Mouse (Mus musculus) CH12.LX (cell line): ENCODE results near the gene Pafah2. TPM values are rescaled to one million over a fixed set of nuclear protein-coding genes. Genes with fewer than 3 reads are reported as not detected.

Source experiments
- DNase-seq: peaks from one replicate; pipeline ENCODE4 v3.0.0-alpha.2; 2013; ENCODE audit errors: extremely low read depth
- H3K27ac ChIP-seq: 2 replicates; pipeline ENCODE4 v1.5.1; 2012; ENCODE audit warnings: low read depth, mild to moderate bottlenecking, control low read depth, moderate library complexity; ENCODE audit not compliant: insufficient read depth
- H3K27me3 ChIP-seq: replicated peaks from 2 replicates; pipeline ENCODE3; 2012; ENCODE audit warnings: inconsistent platforms
- H3K36me3 ChIP-seq, 2 experiments: replicated peaks in 1 of 2; 2 replicates each; pipeline versions ENCODE3 to v1.6.1; 2012; ENCODE audit warnings: inconsistent platforms in 1 of 2, low read length in 1 of 2, mild to moderate bottlenecking in 1 of 2, mixed read lengths in 1 of 2, moderate library complexity in 1 of 2; ENCODE audit not compliant: control insufficient read depth in 1 of 2, insufficient read depth in 1 of 2
- H3K4me1 ChIP-seq, 2 experiments: 2 replicates each; pipeline ENCODE4 v1.6.1; 2012; ENCODE audit warnings: inconsistent platforms in 1 of 2, moderate library complexity in 1 of 2; ENCODE audit not compliant: insufficient read depth in 2 of 2, control insufficient read depth in 1 of 2
- H3K4me2 ChIP-seq: 2 replicates; pipeline ENCODE4 v1.6.1; 2012; ENCODE audit warnings: low read depth, mild to moderate bottlenecking, control low read depth; ENCODE audit not compliant: poor library complexity, insufficient read depth, severe bottlenecking
- H3K4me3 ChIP-seq, 3 experiments: fragments of 150-350 bp in 1 of 3; sonication (generic) in 1 of 3; replicated peaks in 1 of 3; 2 replicates each; pipeline versions ENCODE3 to v1.5.1; 2011 to 2012; ENCODE audit warnings: low read depth in 2 of 3, low read length in 2 of 3, mild to moderate bottlenecking in 2 of 3, moderate library complexity in 2 of 3, control low read depth in 1 of 3, improper control_type of control experiment in 1 of 3, inconsistent platforms in 1 of 3, mixed read lengths in 1 of 3; ENCODE audit not compliant: poor library complexity in 1 of 3
- H3K79me2 ChIP-seq: replicated peaks from 2 replicates; pipeline ENCODE4 v1.6.1; 2012; ENCODE audit warnings: mild to moderate bottlenecking, moderate library complexity; ENCODE audit not compliant: control insufficient read depth, poor library complexity, insufficient read depth, severe bottlenecking; ENCODE audit errors: extremely low read depth
- H3K9ac ChIP-seq: 2 replicates; pipeline ENCODE4 v1.6.1; 2012; ENCODE audit warnings: low read depth, mild to moderate bottlenecking, control low read depth, moderate library complexity; ENCODE audit not compliant: insufficient read depth
- H3K9me3 ChIP-seq: replicated peaks from 2 replicates; pipeline ENCODE3; 2012; ENCODE audit warnings: low read length, inconsistent platforms, mixed read lengths
- CHD1 ChIP-seq: IDR thresholded peaks from 2 replicates; pipeline ENCODE4 v1.6.1; 2012; ENCODE audit warnings: low read depth, low read length, improper control_type of control experiment, inconsistent platforms
- CHD2 ChIP-seq: IDR thresholded peaks from 2 replicates; pipeline ENCODE4 v1.6.1; 2011; ENCODE audit warnings: low read length, improper control_type of control experiment
- CTCF ChIP-seq, 2 experiments: IDR thresholded peaks in 1 of 2; conservative IDR thresholded peaks in 1 of 2; 2 replicates each; pipeline ENCODE4 v1.5.1; 2011 to 2012; ENCODE audit warnings: low read depth in 2 of 2, low read length in 2 of 2, improper control_type of control experiment in 1 of 2, inconsistent platforms in 1 of 2, mild to moderate bottlenecking in 1 of 2, moderate library complexity in 1 of 2
- E2F4 ChIP-seq: IDR thresholded peaks from 2 replicates; pipeline ENCODE4 v1.6.1; 2011; ENCODE audit warnings: low read depth, low read length, improper control_type of control experiment; ENCODE audit not compliant: insufficient replicate concordance
- ELF1 ChIP-seq: IDR thresholded peaks from 2 replicates; pipeline ENCODE4 v1.6.1; 2014; ENCODE audit warnings: low read depth, mild to moderate bottlenecking, inconsistent platforms, low read length, improper control_type of control experiment
- ETS1 ChIP-seq: conservative IDR thresholded peaks from 2 replicates; pipeline ENCODE4 v1.6.1; 2012; ENCODE audit warnings: low read depth, mild to moderate bottlenecking, inconsistent platforms, low read length, improper control_type of control experiment, moderate library complexity
- GABPA ChIP-seq: IDR thresholded peaks from 2 replicates; pipeline ENCODE4 v1.6.1; 2012; ENCODE audit warnings: low read depth, low read length, improper control_type of control experiment, inconsistent platforms; ENCODE audit not compliant: insufficient replicate concordance
- IRF4 ChIP-seq: IDR thresholded peaks from 2 replicates; pipeline ENCODE4 v1.6.1; 2014; ENCODE audit warnings: low read depth, mild to moderate bottlenecking, inconsistent platforms, low read length, improper control_type of control experiment
- JUND ChIP-seq: conservative IDR thresholded peaks from 2 replicates; pipeline ENCODE4 v1.6.1; 2011; ENCODE audit warnings: low read depth, low read length, improper control_type of control experiment
- KAT2A ChIP-seq: IDR thresholded peaks from 2 replicates; pipeline ENCODE4 v1.6.1; 2012; ENCODE audit warnings: low read length, improper control_type of control experiment, inconsistent platforms; ENCODE audit not compliant: insufficient replicate concordance
- MAFK ChIP-seq: IDR thresholded peaks from 2 replicates; pipeline ENCODE4 v1.6.1; 2011; ENCODE audit warnings: low read length, improper control_type of control experiment; ENCODE audit not compliant: insufficient replicate concordance
- MAX ChIP-seq: IDR thresholded peaks from 2 replicates; pipeline ENCODE4 v1.6.1; 2011; ENCODE audit warnings: low read length, improper control_type of control experiment
- MEF2A ChIP-seq: IDR thresholded peaks from 2 replicates; pipeline ENCODE4 v1.6.1; 2014; ENCODE audit warnings: low read depth, mild to moderate bottlenecking, inconsistent platforms, low read length, improper control_type of control experiment, borderline replicate concordance
- MXI1 ChIP-seq: IDR thresholded peaks from 2 replicates; pipeline ENCODE4 v1.6.1; 2011; ENCODE audit warnings: mild to moderate bottlenecking, low read depth, low read length, improper control_type of control experiment
- NELFE ChIP-seq: IDR thresholded peaks from 2 replicates; pipeline ENCODE4 v1.6.1; 2011; ENCODE audit warnings: low read depth, low read length, improper control_type of control experiment
- NRF1 ChIP-seq: IDR thresholded peaks from 2 replicates; pipeline ENCODE4 v1.6.1; 2014; ENCODE audit warnings: low read depth, mild to moderate bottlenecking, inconsistent platforms, low read length, improper control_type of control experiment, moderate library complexity
- POLR2AphosphoS2 ChIP-seq: IDR thresholded peaks from 2 replicates; pipeline ENCODE4 v1.6.1; 2011; ENCODE audit warnings: low read depth, low read length, improper control_type of control experiment
- RAD21 ChIP-seq: IDR thresholded peaks from 2 replicates; pipeline ENCODE4 v1.6.1; 2011; ENCODE audit warnings: low read depth, mild to moderate bottlenecking, low read length, improper control_type of control experiment, moderate library complexity
- RCOR1 ChIP-seq: conservative IDR thresholded peaks from 2 replicates; pipeline ENCODE4 v1.6.1; 2012; ENCODE audit warnings: low read depth, mild to moderate bottlenecking, inconsistent platforms, low read length, improper control_type of control experiment
- SIN3A ChIP-seq: IDR thresholded peaks from 2 replicates; pipeline ENCODE4 v1.6.1; 2012; ENCODE audit warnings: low read length, improper control_type of control experiment, inconsistent platforms
- TBP ChIP-seq: conservative IDR thresholded peaks from 2 replicates; pipeline ENCODE4 v1.6.1; 2011; ENCODE audit warnings: low read depth, low read length, improper control_type of control experiment
- TCF12 ChIP-seq: IDR thresholded peaks from 2 replicates; pipeline ENCODE4 v1.6.1; 2014; ENCODE audit warnings: low read depth, mild to moderate bottlenecking, inconsistent platforms, low read length, improper control_type of control experiment
- USF1 ChIP-seq: IDR thresholded peaks from 2 replicates; pipeline ENCODE4 v1.6.1; 2014; ENCODE audit warnings: low read depth, mild to moderate bottlenecking, inconsistent platforms, low read length, improper control_type of control experiment
- ZNF384 ChIP-seq: IDR thresholded peaks from 2 replicates; pipeline ENCODE4 v1.6.1; 2012; ENCODE audit warnings: low read depth, low read length, improper control_type of control experiment, inconsistent platforms
- dilution Hi-C: fragments of 300-500 bp; cut with MboI; formaldehyde crosslinking; loops from 2 replicates; pipeline ENCODE4 v1.14.3; 2020; ENCODE audit warnings: low sequenced_read_pairs; ENCODE audit not compliant: extremely low pct_unique_long_range_greater_than_20kb, extremely low pct_ligation_motif_present
- in situ Hi-C: fragments of 300-500 bp; cut with MboI; formaldehyde crosslinking; loops from 3 replicates; pipeline ENCODE4 v1.14.3; 2019; ENCODE audit warnings: low sequenced_read_pairs, low pct_ligation_motif_present, low pct_unique_long_range_greater_than_20kb, mixed read lengths
- polyA plus RNA-seq: library from polyadenylated mRNA; unstranded; fragments of >175 nt; gene quantifications from 2 replicates; pipeline ENCODE4 v1.2.1, GENCODE M21; 2012; ENCODE audit warnings: low read depth; ENCODE audit not compliant: insufficient read length
- total RNA-seq, 2 experiments: library from RNA; depleted of rRNA; stranded (reverse); fragments of 300-350 nt in 1 of 2; fragments of >200 nt in 1 of 2; gene quantifications; 2 replicates each; pipeline ENCODE4 v1.2.3; 2012 to 2014

Pafah2 gene
- total and polyA plus RNA-seq, 3 experiments, result 8.9 to 10.7 (median 10.4) TPM

DNA sequence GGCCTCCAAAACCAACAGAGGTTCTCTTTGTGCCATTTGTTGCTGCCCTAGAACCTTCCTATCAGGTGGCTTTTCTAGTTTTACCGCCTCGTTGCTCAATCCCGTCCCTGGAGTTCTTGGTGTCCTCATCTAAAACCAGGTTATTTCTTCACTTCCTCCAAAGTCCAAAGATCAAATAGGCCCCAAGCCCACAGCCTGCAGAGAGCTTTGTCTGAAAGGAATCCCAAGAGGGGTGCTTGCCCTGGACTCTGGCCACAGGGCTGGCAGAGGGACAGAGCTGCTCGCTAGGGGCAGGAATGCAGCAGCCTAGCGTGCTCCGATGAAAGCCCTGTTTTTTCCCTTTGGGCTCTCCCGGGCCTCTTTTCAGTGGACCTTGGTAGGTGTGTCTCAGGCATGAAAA, 1.0 kb downstream of the Pafah2 start:
- TF ChIP-seq TCF12 (no peak), ZNF384 (no peak), CHD2 (no peak), JUND (no peak), NRF1 (no peak), TBP (no peak), POLR2AphosphoS2 (no peak), CTCF (conservative IDR thresholded peaks at IDR 0.05 in 1 of 2, IDR thresholded peaks at IDR 0.05 in 1 of 2; ENCODE audit: low read depth in 2 of 2, low read length in 2 of 2) (no peak)
- dilution Hi-C loops, result no loop called here
- no peak for DNase-seq
- Histone ChIP-seq H3K27ac (no peak overlapping the region), H3K4me3 (peak overlapping the region in 1 of 3 experiments; percentile 26), H3K4me2 (peak overlapping the region; percentile 59), H3K9me3 (no peaks in the 10 kb centered on the region), H3K27me3 (no peaks in the 10 kb centered on the region), H3K36me3 (no peaks in the 10 kb centered on the region), H3K79me2 (no peaks in the 10 kb centered on the region), H3K9ac (peak overlapping the region; percentile 39), H3K4me1 (peaks cover 0 to 20% of the 10 kb centered on the region in 2 experiments; a peak in 2 of 4 replicates)
- in situ Hi-C loops, result loop anchor here (5.0 kb wide), 1 partner anchor 80 kb away; no protein-coding TSS in a partner anchor

- Histone ChIP-seq H3K4me1 (peaks cover 0 to 22% of the 10 kb centered on the region in 2 experiments; a peak in 2 of 4 replicates), H3K36me3 (peaks cover 0 to 2% of the 10 kb centered on the region in 2 experiments), H3K9me3 (no peaks in the 10 kb centered on the region), H3K27ac (no peak overlapping the region), H3K79me2 (no peaks in the 10 kb centered on the region), H3K4me3 (no peak overlapping the region), H3K4me2 (no peak overlapping the region), H3K27me3 (no peaks in the 10 kb centered on the region), H3K9ac (no peak overlapping the region)
- TF ChIP-seq E2F4, result no peak
- no peak for TF ChIP-seq MAFK
- no peak for TF ChIP-seq MAX
- TF ChIP-seq SIN3A, result no peak
- no peak for TF ChIP-seq ETS1
- no peak for TF ChIP-seq JUND
- TF ChIP-seq POLR2AphosphoS2, result no peak
- no peak for TF ChIP-seq RAD21
- no peak for TF ChIP-seq CHD1
- TF ChIP-seq USF1, result no peak
- no peak for TF ChIP-seq CTCF (conservative IDR thresholded peaks at IDR 0.05 in 1 of 2, IDR thresholded peaks at IDR 0.05 in 1 of 2; ENCODE audit: low read depth in 2 of 2, low read length in 2 of 2)
- no peak for TF ChIP-seq MEF2A
- TF ChIP-seq KAT2A, result no peak
- no peak for TF ChIP-seq ELF1
- no peak for TF ChIP-seq NELFE
- TF ChIP-seq MXI1, result no peak
- TF ChIP-seq IRF4, result no peak
- no peak for TF ChIP-seq RCOR1
- TF ChIP-seq GABPA, result no peak
- no peak for DNase-seq
- dilution Hi-C loops, result no loop called here
- in situ Hi-C loops, result loop anchor here (5.0 kb wide), 1 partner anchor 80 kb away; no protein-coding TSS in a partner anchor
Measured at GRCm38 (mm10) chr4:134397732-134398131, 1.6 kb downstream of the Pafah2 start.
